Mouse (Mus musculus) adrenal gland, postnatal 10 days (tissue): Measurements from ENCODE around the gene Gfi1. TPM values are rescaled to one million over a fixed set of nuclear protein-coding genes. Genes with fewer than 3 reads are reported as not detected.

Experiments
- DNase-seq: peaks from one replicate; pipeline ENCODE4 v3.0.0; 2021; ENCODE audit warnings: mixed read lengths
- total RNA-seq, 2 experiments: library from RNA; stranded (reverse); gene quantifications; 2 replicates each; pipeline ENCODE4 v1.2.3; 2021

The Gfi1 gene
- total RNA-seq, 2 experiments from 2014 or later: 0.42 to 0.45 TPM

GRCm38 (mm10) chr5:107722661-107723532, 2.9 kb downstream of the Gfi1 start:
- peak; percentile 19 for DNase-seq

GRCm38 (mm10) chr5:107721638-107722011, 4.2 kb downstream of the Gfi1 start:
- DNase-seq: no peak

GRCm38 (mm10) chr5:107720991-107721637, 4.7 kb downstream of the Gfi1 start:
- no peak for DNase-seq

GRCm38 (mm10) chr5:107720511-107720910, 5.3 kb downstream of the Gfi1 start:
- DNase-seq: no peak

- DNase-seq: no peak
These were observed 6.0 kb downstream of the Gfi1 start for GRCm38 (mm10) chr5:107719786-107720185.

DNA sequence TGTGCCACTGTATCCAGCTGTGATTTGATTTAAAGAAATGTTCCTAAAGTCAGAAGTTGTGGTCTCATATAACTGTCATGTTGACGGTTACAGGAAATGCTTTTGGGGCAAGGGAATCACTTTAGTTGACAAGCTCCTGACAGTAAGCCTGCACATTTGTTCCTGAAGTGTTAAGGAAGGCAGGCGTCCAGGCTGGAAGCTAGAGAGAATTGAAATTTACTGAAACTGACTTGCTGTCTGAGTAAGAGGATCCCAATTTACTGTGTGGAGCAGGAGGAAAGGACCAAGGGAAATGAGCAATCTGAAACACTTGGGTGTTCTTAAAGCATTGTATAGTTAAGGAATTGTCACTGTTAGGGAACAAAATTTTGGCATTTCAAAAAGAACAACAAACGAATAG, 6.6 kb downstream of the Gfi1 start:
- no peak for DNase-seq

GRCm38 (mm10) chr5:107717871-107718361, 7.9 kb downstream of the Gfi1 start:
- no peak for DNase-seq

DNA sequence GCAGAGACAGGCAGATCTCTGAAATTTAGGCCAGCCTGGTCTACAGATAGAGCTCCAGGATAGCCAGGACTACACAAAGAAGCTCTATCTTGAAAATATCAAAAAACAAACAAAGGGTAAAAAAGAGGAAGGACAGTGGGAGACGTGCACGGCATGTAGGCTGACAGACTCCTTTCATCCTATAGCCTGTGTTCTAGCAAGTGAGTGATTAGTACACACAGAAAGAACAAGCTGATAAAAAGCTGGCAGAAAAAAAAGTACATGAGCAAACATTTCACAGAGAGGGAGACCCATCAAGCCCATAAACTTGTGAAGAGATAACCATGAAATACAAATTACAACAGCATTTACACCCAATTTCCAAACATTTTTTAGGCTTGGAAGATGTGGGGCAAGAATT, 14.1 kb downstream of the Gfi1 start:
- no peak for DNase-seq

GRCm38 (mm10) chr5:107708124-107708797, 17.6 kb downstream of the Gfi1 start:
- no peak for DNase-seq

GRCm38 (mm10) chr5:107706262-107706661, 19.6 kb downstream of the Gfi1 start:
- DNase-seq: no peak

GRCm38 (mm10) chr5:107705756-107706155, 20.1 kb downstream of the Gfi1 start:
- DNase-seq: no peak

DNA sequence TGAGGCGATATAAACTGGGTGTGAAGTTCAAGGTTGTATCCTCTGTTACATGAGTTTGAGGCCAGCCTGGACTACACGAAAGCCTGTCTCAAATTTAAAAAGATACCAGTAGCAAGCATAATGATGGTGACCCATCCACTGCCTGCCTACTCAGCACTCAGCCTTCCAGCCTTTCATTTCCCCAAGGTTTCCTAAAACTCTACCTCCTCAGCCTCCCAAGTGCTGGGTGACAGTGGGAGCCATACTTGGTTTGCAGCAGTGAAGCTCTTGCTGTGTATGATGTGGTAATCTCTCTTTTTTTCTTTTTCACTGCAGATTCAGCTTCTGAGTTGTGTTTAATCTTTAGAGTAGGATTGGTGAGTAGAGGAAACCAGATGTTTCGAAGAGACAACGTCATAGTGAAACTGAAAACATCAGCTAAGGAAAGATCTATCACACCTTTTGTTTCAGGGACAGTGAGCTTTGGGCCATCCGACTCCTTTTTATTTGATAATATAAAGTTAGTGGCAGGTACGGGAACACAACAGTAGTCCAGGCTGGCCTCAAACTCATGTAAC, 22.6 kb downstream of the Gfi1 start:
- no peak for DNase-seq

DNA sequence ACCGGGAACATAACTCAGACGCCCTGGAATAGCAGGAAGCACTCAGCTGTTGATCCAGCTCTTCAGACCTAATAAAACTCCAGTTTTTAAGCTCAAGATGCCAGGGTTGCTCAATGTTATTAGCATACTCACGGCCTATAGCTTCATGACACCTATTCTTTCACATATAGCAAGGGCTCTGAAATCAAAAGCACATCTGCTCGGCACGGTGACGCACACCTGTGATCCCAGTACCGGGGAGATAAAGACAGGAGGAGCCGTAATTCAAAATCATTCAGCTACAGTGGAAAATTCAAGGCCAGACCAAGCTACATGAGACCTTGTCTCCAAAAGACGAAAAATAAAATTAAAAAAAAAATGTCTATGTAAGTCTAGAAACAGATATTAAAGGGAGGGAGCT, 24.2 kb downstream of the Gfi1 start:
- no peak for DNase-seq

GRCm38 (mm10) chr5:107700873-107701272, 25.0 kb downstream of the Gfi1 start:
- DNase-seq: no peak

- no peak for DNase-seq
These were observed 26.9 kb downstream of the Gfi1 start for GRCm38 (mm10) chr5:107698888-107699287.

DNA sequence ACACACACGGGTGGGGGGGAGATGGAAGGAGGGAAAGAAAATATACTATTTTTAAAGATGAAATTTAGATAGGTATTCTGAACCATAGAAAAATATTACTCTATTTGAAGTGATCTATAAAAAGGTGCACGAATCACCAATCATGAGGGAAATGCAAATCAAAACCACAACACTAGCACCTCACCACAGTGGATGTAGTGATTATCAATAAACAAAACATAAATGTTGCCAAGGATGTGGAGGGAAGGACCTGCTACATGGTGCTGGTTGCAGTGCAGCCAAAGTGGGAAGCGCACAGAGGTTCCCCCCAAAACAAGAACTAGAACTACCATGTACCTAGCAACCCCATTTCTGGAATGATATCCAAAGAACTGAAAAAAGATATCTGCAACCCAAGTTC, 30.8 kb downstream of the Gfi1 start:
- DNase-seq: no peak

- no peak for DNase-seq
These were observed 37.4 kb downstream of the Gfi1 start for GRCm38 (mm10) chr5:107688499-107688866.

- peak; percentile 81 for DNase-seq
These were observed 38.0 kb downstream of the Gfi1 start for GRCm38 (mm10) chr5:107687592-107688498.

- DNase-seq: no peak
These were observed 38.7 kb downstream of the Gfi1 start for GRCm38 (mm10) chr5:107687161-107687560.

- no peak for DNase-seq
These were observed 41.5 kb downstream of the Gfi1 start for GRCm38 (mm10) chr5:107684380-107684779.

DNA sequence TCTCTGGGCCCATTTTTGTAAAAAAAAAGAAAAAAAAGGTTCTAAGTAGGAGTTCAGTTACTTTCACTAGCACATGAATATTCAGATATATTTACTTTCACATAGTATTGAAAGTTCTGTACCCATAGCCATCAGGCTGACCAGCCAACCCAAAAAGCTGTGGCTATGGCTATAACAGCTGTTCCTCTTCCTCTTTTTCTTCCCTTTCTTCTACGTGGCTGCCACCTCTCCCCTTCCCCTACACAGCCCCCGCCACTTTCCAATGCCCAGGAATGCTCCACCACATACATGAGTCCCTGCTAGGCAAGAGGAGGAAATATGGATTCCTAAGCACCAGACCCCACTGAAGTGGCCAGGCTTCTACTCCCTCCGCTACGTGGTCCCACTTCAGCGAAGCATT, 44.5 kb downstream of the Gfi1 start:
- DNase-seq: no peak

DNA sequence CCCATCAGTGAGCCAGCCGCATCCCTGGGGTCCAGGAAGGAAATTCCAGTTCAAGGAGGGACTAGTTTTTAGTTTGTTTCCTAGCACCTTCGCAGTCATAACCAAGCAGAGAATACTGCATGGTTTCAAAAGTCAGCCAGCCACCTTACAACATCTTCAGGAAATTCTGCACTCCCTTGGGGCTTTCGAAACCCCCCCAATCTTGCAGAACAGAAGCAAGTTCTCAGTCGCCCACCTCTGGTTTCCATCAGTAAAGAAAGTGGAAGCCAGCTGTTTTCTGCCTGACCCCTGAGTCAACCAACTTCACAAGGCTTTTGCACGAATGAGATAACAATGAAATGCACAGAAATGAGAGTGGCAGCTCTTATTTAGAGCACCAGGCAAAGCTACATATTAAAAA, 47.4 kb downstream of the Gfi1 start:
- no peak for DNase-seq
